Mouse (Mus musculus): ENCODE measurements around the gene Homer2. TPM values are rescaled to one million over a fixed set of nuclear protein-coding genes. Genes with fewer than 3 reads are reported as not detected.

The Homer2 gene
- total and polyA plus RNA-seq, 2 experiments from 2014 or later = 30.3 to 44.4 TPM

DNA sequence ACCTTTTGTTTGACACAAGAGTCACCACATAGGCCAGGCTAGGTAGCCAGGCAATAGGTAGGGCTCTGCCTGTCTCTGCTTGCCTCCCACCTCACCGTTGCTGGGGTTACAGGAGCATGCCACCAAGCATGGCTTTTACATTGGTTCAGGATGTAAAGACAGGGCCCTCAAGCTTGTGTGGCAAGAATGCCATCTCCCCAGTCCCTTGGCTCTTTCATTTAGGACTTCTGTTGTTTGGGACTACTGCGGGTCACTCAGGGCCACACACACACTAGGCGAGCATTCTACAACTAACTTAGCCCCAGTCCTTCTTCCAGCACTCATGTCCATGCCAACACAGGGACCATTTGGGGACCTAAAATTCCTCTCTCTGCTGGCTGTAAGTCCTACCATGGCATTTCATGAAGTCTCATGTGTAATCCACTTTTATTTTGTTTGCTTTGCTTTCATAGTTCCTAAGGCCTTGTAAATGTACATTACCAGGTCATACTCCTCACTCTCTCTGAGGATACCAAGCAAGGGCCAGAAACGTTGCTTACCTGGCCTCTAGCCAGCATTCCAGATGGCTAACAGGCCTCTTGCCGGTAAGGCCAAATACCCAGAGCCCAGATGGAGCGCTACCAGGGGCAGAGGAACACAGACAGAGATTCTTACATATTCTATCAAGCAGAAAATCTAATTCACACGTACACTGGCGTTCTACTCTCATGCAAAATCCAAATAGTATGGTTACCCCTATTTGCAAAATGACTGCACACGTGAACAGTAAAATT lies 52.2 kb downstream of the Homer2 start:
- Histone ChIP-seq H3K27me3 (ENCODE audit: insufficient read depth, low read length) (no peaks in the 10 kb centered on the region), H3K4me2 (ENCODE audit: low read depth, low read length) (no peak overlapping the region), H3K9me3 (ENCODE audit: low read length) (no peaks in the 10 kb centered on the region), H3K36me3 (ENCODE audit: insufficient read depth, low read length) (no peaks in the 10 kb centered on the region), H3K4me1 (ENCODE audit: insufficient read depth, low read length) (peaks cover 54% of the 10 kb centered on the region), H3K27ac (peak overlapping the region; percentile 64), H3K9ac (replicated peaks; ENCODE audit: low read length) (no peak overlapping the region), H3K4me3 (ENCODE audit: low read length) (no peak overlapping the region)
- 40% methylated on average over 9 of the region's 9 CpGs for WGBS
- DNase-seq (ENCODE audit: low spot score) (peak; percentile 87), ATAC-seq (peak; percentile 58)
- TF ChIP-seq CTCF (IDR thresholded peaks at IDR 0.05; ENCODE audit: low read depth) = no peak

DNA sequence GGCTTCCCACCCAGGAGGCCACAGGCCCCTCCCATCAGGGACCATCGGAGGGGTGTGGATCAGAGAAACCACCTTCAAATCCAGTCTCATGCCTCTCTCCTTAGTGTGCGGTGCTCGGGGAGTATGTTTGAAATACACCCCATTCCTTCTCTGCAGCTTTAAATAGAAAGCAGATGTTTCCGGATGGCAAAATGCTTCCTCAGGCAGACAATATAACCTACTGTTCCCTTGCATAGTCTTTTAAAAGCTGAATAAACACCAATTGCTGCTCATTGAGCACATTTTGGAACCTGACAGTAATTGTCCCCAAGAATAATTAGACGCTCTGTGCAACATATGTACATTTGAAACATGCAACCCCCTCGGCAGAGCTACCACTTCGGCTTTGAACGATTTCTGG lies 53.3 kb downstream of the Homer2 start:
- H3K9me3 ChIP-seq (ENCODE audit: low read length) = no peaks in the 10 kb centered on the region
- DNase-seq (ENCODE audit: low spot score) (peak; percentile 51), ATAC-seq (peak; percentile 35; the same call in 1 of the 2 replicates)
- peak overlapping the region; percentile 1; the same call in 1 of the 2 replicates for H3K9ac ChIP-seq (replicated peaks; ENCODE audit: low read length)
- peak overlapping the region; percentile 64 for H3K27ac ChIP-seq
- peaks cover 54% of the 10 kb centered on the region for H3K4me1 ChIP-seq (ENCODE audit: insufficient read depth, low read length)
- WGBS = 26% methylated on average over 8 of the region's 8 CpGs
- peak overlapping the region; percentile 26 for H3K4me2 ChIP-seq (ENCODE audit: low read depth, low read length)
- no peak overlapping the region for H3K4me3 ChIP-seq (ENCODE audit: low read length)
- no peak for TF ChIP-seq CTCF (IDR thresholded peaks at IDR 0.05; ENCODE audit: low read depth)
- H3K27me3 ChIP-seq (ENCODE audit: insufficient read depth, low read length) = no peaks in the 10 kb centered on the region
- no peaks in the 10 kb centered on the region for H3K36me3 ChIP-seq (ENCODE audit: insufficient read depth, low read length)

DNA sequence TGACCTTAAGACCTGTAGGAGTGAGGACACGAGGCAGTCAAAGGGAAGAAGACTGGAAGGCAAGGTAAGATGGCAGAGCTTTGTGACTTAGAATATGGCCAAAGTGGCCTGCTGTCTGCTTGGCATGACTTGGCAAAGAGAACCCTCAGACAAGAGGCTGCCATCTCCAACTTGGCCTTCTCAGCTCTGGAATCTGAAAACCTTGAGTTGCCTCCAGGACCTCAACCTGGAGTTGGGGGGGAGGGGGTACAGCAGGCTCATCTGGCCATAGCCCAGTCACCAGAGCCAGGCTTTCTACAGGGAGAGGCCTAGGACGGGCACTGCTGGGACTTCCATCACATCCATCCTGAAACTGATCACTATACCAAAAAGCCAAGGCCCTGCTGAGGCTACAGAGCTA lies 55.0 kb downstream of the Homer2 start:
- Histone ChIP-seq H3K4me1 (ENCODE audit: insufficient read depth, low read length) (peaks cover 49% of the 10 kb centered on the region), H3K9me3 (ENCODE audit: low read length) (no peaks in the 10 kb centered on the region), H3K4me2 (ENCODE audit: low read depth, low read length) (no peak overlapping the region), H3K36me3 (ENCODE audit: insufficient read depth, low read length) (no peaks in the 10 kb centered on the region), H3K27ac (no peak overlapping the region; the same call in 1 of the 2 replicates), H3K9ac (replicated peaks; ENCODE audit: low read length) (no peak overlapping the region), H3K4me3 (ENCODE audit: low read length) (no peak overlapping the region), H3K27me3 (ENCODE audit: insufficient read depth, low read length) (no peaks in the 10 kb centered on the region)
- ATAC-seq (no peak), DNase-seq (ENCODE audit: low spot score) (no peak)
- TF ChIP-seq CTCF (IDR thresholded peaks at IDR 0.05; ENCODE audit: low read depth) = no peak
- WGBS = 68% methylated on average over 2 of the region's 2 CpGs

DNA sequence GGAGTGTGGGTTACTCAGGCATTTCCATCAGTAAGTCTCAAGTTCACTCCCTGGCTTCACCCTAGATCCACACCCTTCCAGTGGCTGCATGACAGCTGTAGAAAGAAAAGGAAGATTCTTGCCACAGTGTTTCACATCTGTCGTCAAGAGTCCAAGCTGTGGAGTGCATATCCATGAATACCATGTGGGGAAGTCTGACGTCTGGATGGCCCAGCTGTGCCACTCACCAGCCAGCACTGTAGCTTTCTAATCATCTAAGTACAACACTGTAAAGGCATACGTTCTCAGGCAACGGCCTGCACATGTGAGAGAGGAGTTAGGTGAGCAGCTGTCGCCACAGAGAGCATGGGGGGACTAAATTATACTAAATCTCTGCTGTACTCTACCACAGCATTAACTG lies 56.0 kb downstream of the Homer2 start:
- H3K9ac ChIP-seq (replicated peaks; ENCODE audit: low read length) = no peak overlapping the region
- no peaks in the 10 kb centered on the region for H3K27me3 ChIP-seq (ENCODE audit: insufficient read depth, low read length)
- peaks cover 43% of the 10 kb centered on the region for H3K4me1 ChIP-seq (ENCODE audit: insufficient read depth, low read length)
- DNase-seq (ENCODE audit: low spot score) (no peak), ATAC-seq (no peak)
- no peaks in the 10 kb centered on the region for H3K9me3 ChIP-seq (ENCODE audit: low read length)
- H3K4me3 ChIP-seq (ENCODE audit: low read length) = no peak overlapping the region
- no peaks in the 10 kb centered on the region for H3K36me3 ChIP-seq (ENCODE audit: insufficient read depth, low read length)
- no peak for TF ChIP-seq CTCF (IDR thresholded peaks at IDR 0.05; ENCODE audit: low read depth)
- H3K27ac ChIP-seq = peak overlapping the region; percentile 26; the same call in 1 of the 2 replicates
- WGBS = 44% methylated on average over 5 of the region's 5 CpGs
- H3K4me2 ChIP-seq (ENCODE audit: low read depth, low read length) = no peak overlapping the region

DNA sequence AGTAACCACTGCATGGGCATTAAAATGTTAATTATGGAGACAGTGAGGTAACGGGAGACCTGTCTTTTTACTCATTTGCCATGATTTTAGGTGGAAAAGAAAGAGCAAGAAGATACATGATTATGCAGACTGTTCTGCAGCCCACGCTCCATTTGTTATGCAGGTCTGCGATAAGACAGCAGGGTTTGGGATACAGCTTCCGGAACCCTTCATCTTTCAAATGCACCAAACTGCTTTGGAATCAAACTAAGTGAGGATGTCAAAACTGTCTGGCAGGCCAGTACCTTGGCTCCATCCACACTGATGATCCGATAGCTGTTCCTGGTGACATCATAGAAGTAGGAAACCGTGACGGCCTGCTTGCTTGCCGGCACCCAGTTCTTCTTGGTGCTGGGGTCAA lies 58.1 kb downstream of the Homer2 start:
- no peak for TF ChIP-seq CTCF (IDR thresholded peaks at IDR 0.05; ENCODE audit: low read depth)
- Histone ChIP-seq H3K36me3 (ENCODE audit: insufficient read depth, low read length) (no peaks in the 10 kb centered on the region), H3K4me3 (ENCODE audit: low read length) (no peak overlapping the region), H3K27me3 (ENCODE audit: insufficient read depth, low read length) (no peaks in the 10 kb centered on the region), H3K9ac (replicated peaks; ENCODE audit: low read length) (no peak overlapping the region), H3K4me1 (ENCODE audit: insufficient read depth, low read length) (peaks cover 36% of the 10 kb centered on the region), H3K4me2 (ENCODE audit: low read depth, low read length) (no peak overlapping the region), H3K9me3 (ENCODE audit: low read length) (no peaks in the 10 kb centered on the region), H3K27ac (no peak overlapping the region)
- ATAC-seq (no peak), DNase-seq (ENCODE audit: low spot score) (no peak)
- 60% methylated on average over 8 of the region's 8 CpGs for WGBS

DNA sequence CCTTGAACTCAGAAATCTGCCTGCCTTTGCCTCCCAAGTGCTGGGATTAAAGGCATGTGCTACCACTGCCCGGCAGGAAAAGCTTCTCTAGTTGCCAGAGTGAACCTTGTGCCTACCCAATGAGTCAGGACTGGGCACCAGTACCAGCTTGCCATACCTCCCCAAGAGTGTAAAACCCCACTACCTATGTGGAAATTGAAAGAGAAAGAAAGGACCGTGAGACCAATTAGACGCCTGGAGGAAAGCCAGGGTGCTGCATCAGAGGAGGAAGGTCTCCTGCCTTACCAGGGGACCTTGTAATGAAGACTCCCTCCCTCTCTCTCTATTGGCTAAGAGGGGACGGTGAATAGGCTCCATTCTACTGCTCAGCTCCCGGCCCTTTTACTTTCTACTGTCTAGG lies 59.4 kb downstream of the Homer2 start:
- H3K9ac ChIP-seq (replicated peaks; ENCODE audit: low read length) = no peak overlapping the region
- whole genome bisulfite sequencing = 51% methylated on average over 5 of the region's 5 CpGs
- H3K27me3 ChIP-seq (ENCODE audit: insufficient read depth, low read length) = no peaks in the 10 kb centered on the region
- no peak overlapping the region for H3K4me2 ChIP-seq (ENCODE audit: low read depth, low read length)
- peaks cover 23% of the 10 kb centered on the region for H3K4me1 ChIP-seq (ENCODE audit: insufficient read depth, low read length)
- DNase-seq (ENCODE audit: low spot score) (no peak), ATAC-seq (no peak)
- no peak for TF ChIP-seq CTCF (IDR thresholded peaks at IDR 0.05; ENCODE audit: low read depth)
- H3K27ac ChIP-seq = no peak overlapping the region
- no peaks in the 10 kb centered on the region for H3K9me3 ChIP-seq (ENCODE audit: low read length)
- no peak overlapping the region for H3K4me3 ChIP-seq (ENCODE audit: low read length)
- no peaks in the 10 kb centered on the region for H3K36me3 ChIP-seq (ENCODE audit: insufficient read depth, low read length)
